Mouse (Mus musculus) monocyte, adult 2 months (primary cell): ENCODE data around the gene E2f2.

Experiments
- DNase-seq, 2 experiments: peaks; one replicate each; pipeline ENCODE4 v3.0.0; 2022; ENCODE audit warnings: low spot score in 2 of 2, low read depth in 1 of 2

The E2f2 gene

GRCm38 (mm10) chr4:136144126-136144926 is 27.9 kb upstream of the E2f2 start:
- no peak for DNase-seq

- no peak for DNase-seq
Observed at GRCm38 (mm10) chr4:136144927-136145292, 27.3 kb upstream of the E2f2 start.

- no peak for DNase-seq
Observed at GRCm38 (mm10) chr4:136145362-136145885, 26.8 kb upstream of the E2f2 start.

GRCm38 (mm10) chr4:136145991-136146711 is 26.0 kb upstream of the E2f2 start:
- no peak for DNase-seq

GRCm38 (mm10) chr4:136146712-136147154 is 25.5 kb upstream of the E2f2 start:
- no peak for DNase-seq

GRCm38 (mm10) chr4:136147436-136148135 is 24.6 kb upstream of the E2f2 start:
- peak in 1 of 2 experiments; percentile 51 for DNase-seq

- DNase-seq: no peak
Observed at GRCm38 (mm10) chr4:136148342-136149044, 23.7 kb upstream of the E2f2 start.

GRCm38 (mm10) chr4:136149045-136149379 is 23.2 kb upstream of the E2f2 start:
- no peak for DNase-seq

GRCm38 (mm10) chr4:136149734-136150133 is 22.5 kb upstream of the E2f2 start:
- no peak for DNase-seq

- no peak for DNase-seq
Observed at GRCm38 (mm10) chr4:136150596-136150995, 21.6 kb upstream of the E2f2 start.

GRCm38 (mm10) chr4:136152821-136153220 is 19.4 kb upstream of the E2f2 start:
- DNase-seq: no peak

GRCm38 (mm10) chr4:136154462-136154861 is 17.7 kb upstream of the E2f2 start:
- no peak for DNase-seq

- no peak for DNase-seq
Observed at GRCm38 (mm10) chr4:136158498-136158897, 13.7 kb upstream of the E2f2 start.

- peak in 1 of 2 experiments; percentile 54 for DNase-seq
Observed at GRCm38 (mm10) chr4:136159802-136160397, 12.3 kb upstream of the E2f2 start.

- DNase-seq: peak in 1 of 2 experiments; percentile 84
Observed at GRCm38 (mm10) chr4:136163448-136163847, 8.7 kb upstream of the E2f2 start.

- DNase-seq: no peak
Observed at GRCm38 (mm10) chr4:136164981-136165380, 7.2 kb upstream of the E2f2 start.

GRCm38 (mm10) chr4:136167701-136168100 is 4.5 kb upstream of the E2f2 start:
- no peak for DNase-seq

- DNase-seq: no peak
Observed at GRCm38 (mm10) chr4:136170401-136170800, 1.8 kb upstream of the E2f2 start.

- no peak for DNase-seq
Observed at GRCm38 (mm10) chr4:136171455-136171854, 739 bp upstream of the E2f2 start.

GRCm38 (mm10) chr4:136172542-136173209 is 482 bp downstream of the E2f2 start:
- no peak for DNase-seq
